Mouse (Mus musculus): ENCODE results near the gene Usp7.

The Usp7 gene

GRCm38 (mm10) chr16:8791949-8792557 lies at the start of gene Usp7:
TSS of gene Usp7 (minus strand) at chr16:8792308.
- no peak for DNase-seq (ENCODE audit: low read depth, low spot score)

GRCm38 (mm10) chr16:8840557-8840956 lies 48.4 kb upstream of the Usp7 start:
- no peak for DNase-seq (ENCODE audit: low read depth, low spot score)

GRCm38 (mm10) chr16:8838921-8839320 lies 46.8 kb upstream of the Usp7 start:
- no peak for DNase-seq (ENCODE audit: low read depth, low spot score)

GRCm38 (mm10) chr16:8837595-8837994 lies 45.5 kb upstream of the Usp7 start:
- DNase-seq (ENCODE audit: low read depth, low spot score), result no peak

DNA sequence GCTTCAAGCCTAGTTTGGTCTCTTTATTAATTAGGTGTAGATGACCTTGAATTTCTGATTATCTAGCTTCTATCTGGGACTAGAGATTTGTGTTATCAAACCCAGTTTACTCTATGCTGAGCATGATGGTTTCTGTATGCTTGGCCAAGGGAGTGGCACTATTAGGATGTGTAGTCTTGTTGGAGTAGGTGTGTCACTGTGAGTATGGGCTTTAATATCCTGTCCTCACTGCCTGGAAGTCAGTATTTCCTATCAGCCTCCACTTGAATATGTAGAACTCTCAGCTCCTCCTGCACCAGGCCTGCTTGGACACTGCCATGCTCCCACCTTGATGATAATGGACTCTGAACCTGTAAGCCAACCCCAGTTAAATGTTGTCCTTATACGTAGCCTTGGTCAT lies 44.8 kb upstream of the Usp7 start:
- DNase-seq (ENCODE audit: low read depth, low spot score), result no peak

- DNase-seq (ENCODE audit: low read depth, low spot score), result peak; percentile 24
Measured at GRCm38 (mm10) chr16:8831241-8831640, 39.1 kb upstream of the Usp7 start.

DNA sequence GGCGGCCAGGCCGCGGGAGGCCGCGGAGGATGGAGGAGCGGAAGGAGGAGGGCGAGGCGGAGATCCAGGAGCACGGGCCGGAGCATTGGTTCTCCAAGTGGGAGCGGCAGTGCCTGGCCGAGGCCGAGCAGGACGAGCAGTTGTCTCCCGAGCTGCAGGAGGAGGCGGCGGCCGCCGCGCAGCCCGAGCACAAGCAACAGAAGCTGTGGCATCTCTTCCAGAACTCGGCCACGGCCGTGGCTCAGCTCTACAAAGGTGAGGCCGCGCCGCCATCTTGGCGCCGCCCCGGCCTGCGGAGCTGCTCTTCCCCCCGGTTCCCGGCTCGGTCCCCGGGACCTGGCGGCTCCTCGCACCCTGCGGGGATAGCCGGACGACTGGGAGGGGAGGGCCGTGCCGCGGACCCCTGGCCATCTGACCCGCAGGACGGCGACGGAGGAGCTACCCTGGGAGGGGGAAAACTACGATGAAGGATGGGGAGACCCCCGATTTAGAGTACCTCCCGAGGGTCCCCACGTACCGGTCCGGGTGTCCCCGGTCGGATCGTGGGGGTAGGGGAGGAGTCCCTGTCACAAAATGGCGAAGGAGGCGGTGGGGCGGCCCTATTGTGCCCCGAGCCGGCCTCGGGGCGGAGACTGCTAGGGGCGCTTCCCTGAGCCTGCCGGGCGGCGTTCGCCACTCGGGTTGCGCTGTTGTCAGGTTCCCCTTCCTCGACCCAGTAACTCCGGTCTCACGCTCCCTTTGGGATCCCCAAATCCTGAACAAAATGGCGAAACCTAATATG lies 38.5 kb upstream of the Usp7 start:
- DNase-seq (ENCODE audit: low read depth, low spot score), result peak; percentile 59

- peak; percentile 100 for DNase-seq (ENCODE audit: low read depth, low spot score)
Measured at GRCm38 (mm10) chr16:8829564-8830359, 37.7 kb upstream of the Usp7 start, which contains the start of gene 1810013L24Rik. TSS of gene 1810013L24Rik (plus strand) at chr16:8830100.

- DNase-seq (ENCODE audit: low read depth, low spot score), result peak; percentile 85
Measured at GRCm38 (mm10) chr16:8828636-8829563, 36.8 kb upstream of the Usp7 start.

- DNase-seq (ENCODE audit: low read depth, low spot score), result no peak
Measured at GRCm38 (mm10) chr16:8827366-8827765, 35.3 kb upstream of the Usp7 start.

GRCm38 (mm10) chr16:8823661-8824060 lies 31.6 kb upstream of the Usp7 start:
- DNase-seq (ENCODE audit: low read depth, low spot score), result peak; percentile 35

DNA sequence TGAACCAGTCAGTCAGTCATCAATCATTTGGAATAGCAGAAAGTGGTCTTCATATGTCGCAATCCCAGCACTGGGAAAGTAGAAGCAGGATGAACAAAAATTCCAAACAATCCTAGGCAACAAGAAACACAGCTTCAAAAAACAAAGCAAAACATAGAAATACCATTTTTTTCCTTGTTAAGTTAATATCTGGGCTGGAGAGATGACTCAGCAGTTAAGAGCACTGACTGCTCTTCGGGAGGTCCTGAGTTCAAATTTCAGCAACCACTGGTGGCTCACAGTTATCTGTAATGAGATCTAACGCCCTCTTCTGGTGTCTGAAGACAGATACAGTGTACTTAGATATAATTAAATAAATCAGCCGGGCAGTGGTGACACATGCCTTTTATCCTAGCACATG lies 30.5 kb upstream of the Usp7 start:
- no peak for DNase-seq (ENCODE audit: low read depth, low spot score)

GRCm38 (mm10) chr16:8821429-8821828 lies 29.3 kb upstream of the Usp7 start:
- peak; percentile 86 for DNase-seq (ENCODE audit: low read depth, low spot score)

GRCm38 (mm10) chr16:8817872-8818271 lies 25.8 kb upstream of the Usp7 start:
- DNase-seq (ENCODE audit: low read depth, low spot score), result peak; percentile 73

DNA sequence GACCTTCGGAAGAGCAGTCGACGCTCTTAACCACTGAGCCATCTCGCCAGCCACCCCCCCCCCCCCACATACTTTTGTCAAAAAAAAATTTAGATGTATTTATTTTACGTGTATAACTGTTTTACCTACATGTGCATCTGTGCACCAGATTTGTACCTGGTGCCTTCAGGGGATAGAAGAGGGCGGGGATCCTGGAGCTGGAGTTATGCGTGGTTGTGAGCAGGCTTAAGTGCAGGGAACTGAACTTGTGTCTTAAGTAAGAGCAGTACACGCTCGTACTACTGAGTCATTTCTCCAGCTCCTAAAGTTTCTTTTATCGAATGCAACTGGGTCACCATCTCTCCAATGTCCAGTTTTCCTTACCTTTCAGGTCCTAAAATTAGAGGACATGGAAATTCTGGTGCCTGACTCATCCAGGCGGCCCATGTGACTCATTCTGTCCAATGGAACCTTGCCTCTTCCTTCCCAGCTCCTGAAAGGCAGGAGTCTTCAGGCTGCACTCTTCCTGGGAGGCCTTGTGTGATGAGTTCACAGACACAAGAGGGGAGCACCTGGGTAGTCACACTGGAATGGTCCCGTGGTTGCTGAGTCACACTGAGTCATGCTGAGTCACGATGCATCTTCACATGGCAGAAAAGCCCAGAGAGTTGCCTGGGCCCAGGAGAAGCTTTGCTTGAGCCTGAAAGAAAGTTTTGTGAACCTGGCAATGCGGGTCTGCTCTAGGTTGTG lies 18.5 kb upstream of the Usp7 start:
- DNase-seq (ENCODE audit: low read depth, low spot score), result peak; percentile 86

DNA sequence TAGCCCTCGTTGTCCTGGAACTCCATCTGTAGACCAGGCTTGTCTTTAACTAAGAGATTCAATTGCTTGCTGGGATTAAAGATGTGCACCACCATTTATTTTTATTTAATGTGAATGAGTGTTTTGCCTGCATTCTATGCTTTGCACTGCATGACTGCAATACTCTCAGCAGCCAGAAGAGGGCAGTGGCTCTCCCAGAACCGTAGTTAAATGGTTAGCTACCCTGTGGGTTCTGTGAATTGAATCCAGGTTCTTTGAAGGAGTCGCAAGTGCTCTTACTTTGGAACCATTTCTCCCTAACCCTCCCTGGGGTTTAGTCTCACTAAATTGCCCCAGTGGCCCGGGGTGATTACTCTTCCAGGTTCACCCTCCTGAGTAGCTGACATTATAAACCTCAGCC lies 14.6 kb upstream of the Usp7 start:
- DNase-seq (ENCODE audit: low read depth, low spot score), result peak; percentile 32

DNA sequence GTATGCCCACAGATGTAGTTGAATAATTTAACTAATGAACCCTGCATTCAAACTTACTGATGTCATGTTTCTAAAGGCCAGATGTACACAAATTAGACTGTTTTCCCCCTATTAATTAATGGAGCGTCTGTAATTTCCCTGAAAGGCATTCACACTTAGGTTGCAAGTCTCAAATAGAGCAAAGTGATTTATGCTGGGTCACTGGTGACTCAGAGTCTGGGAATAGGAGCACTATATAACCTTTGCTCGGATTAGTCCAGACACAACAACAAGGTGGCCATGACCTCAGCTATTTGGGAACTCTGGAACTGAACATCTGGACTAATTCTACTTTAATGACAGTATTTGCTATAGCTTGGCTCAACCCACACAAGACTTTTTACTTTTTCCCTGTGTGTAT lies 3.8 kb upstream of the Usp7 start:
- DNase-seq (ENCODE audit: low read depth, low spot score), result no peak

GRCm38 (mm10) chr16:8794952-8795351 lies 2.8 kb upstream of the Usp7 start:
- DNase-seq (ENCODE audit: low read depth, low spot score), result no peak

- DNase-seq (ENCODE audit: low read depth, low spot score), result peak; percentile 40
Measured at GRCm38 (mm10) chr16:8790886-8791285, 1.2 kb downstream of the Usp7 start.

GRCm38 (mm10) chr16:8784753-8785152 lies 7.4 kb downstream of the Usp7 start:
- DNase-seq (ENCODE audit: low read depth, low spot score), result no peak

Measured in brain, adult 2 months (tissue).